Mouse (Mus musculus) left cerebral cortex, postnatal 10 days (tissue): ENCODE measurements around the gene Ppp1r35. TPM values are rescaled to one million over a fixed set of nuclear protein-coding genes. Genes with fewer than 3 reads are reported as not detected.
"Not testable (repeated sequence)": the region's sequence is repeated elsewhere in the genome, so short reads cannot be mapped to it uniquely, and the experiment has no call there.

Experiments
- DNase-seq, 2 experiments: peaks; one replicate each; pipeline ENCODE4 v3.0.0; 2021 to 2022; ENCODE audit warnings: low spot score in 2 of 2, mixed read lengths in 1 of 2; ENCODE audit errors: extremely low spot score in 1 of 2
- intact Hi-C: fragments of 180-260 bp; cut with DNase I; formaldehyde crosslinking; loops from one replicate; pipeline ENCODE4 v1.15.1; 2025
- total RNA-seq, 2 experiments: library from RNA; stranded (reverse); gene quantifications; 2 replicates each; pipeline ENCODE4 v1.2.3; 2021

The Ppp1r35 gene
- total RNA-seq, 2 experiments from 2014 or later: 28.0 to 28.7 TPM

DNA sequence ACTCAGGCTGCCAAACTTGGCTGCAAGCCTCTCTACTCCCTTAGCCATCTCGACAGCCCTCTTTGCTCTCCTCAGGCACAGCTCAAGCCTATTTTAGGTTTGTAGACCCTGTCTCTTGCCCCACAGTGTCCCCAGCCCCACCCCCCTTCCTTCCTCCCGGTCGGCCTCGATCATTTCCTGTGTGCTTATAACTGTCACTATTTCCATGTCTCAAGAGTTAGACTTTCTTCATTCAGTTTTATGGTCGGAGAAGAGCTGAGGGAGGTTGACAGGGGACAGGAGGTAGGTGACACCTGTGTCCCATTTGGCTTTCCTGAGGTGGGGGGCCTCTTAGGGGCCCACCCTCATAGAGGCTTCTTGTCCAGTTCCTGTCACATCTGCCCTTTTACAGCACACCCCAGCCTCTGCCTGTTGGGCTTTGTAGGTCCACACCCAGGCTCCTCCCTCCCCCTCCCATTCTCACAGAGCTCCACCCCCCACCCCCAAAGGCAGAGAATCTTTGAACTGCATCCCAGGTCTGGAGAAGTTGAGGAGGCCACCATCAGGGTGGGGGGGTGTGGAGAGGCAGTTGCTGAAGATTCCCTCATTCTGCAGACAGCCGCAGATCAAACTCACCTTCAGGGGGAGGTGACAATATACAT, 29.3 kb upstream of the Ppp1r35 start:
- DNase-seq: peak in 1 of 2 experiments; percentile 42
- intact Hi-C loops: no loop called here

DNA sequence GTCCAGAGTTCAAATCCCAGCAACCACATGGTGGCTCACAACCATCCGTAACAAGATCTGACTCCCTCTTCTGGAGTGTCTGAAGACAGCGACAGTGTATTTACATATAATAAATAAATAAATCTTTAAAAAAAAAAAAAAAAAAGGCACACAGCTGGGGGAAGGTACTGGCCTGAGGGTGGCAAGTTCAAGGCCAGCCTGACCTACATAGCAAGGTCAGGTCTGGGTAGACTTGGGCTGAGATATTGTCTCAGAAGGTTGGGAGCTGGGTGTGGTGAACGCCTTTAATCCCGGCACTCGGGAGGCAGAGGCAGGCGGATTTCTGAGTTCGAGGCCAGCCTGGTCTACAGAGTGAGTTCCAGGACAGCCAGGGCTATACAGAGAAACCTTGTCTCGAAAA, 28.4 kb upstream of the Ppp1r35 start:
- intact Hi-C loops, DNase-seq: not testable (repeated sequence)

DNA sequence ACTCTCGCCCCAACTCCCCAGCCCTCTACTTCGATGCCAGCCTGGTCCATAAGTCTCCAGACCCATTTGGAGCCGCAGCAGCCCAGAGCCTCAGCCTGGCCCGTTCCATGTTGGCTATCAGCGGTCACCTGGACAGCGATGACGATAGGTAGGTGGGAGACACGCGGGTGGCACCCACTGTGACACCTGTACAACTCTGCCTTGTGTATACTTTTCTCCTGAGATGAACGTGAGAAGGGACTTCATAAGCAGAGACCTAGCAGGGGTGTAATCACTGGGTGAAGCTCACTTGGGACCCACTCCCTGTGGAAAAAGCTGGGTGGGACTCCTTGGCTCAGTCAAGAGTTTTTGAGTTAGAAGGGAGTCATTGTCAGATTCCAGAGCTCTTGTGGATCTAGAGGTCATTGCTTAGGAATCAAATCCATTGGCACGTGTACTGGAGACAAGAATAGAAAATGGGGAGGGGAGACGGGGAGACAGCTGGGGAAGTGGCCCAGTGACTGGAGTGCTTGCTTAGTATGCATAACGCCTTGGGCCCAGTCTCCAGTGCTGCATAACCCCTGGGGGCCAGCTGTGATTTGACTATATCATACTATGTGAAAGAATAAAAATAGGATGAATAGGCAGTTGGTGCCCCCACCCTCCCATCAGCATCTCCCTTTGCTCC, 27.3 kb upstream of the Ppp1r35 start:
- no peak for DNase-seq
- intact Hi-C loops: no loop called here

DNA sequence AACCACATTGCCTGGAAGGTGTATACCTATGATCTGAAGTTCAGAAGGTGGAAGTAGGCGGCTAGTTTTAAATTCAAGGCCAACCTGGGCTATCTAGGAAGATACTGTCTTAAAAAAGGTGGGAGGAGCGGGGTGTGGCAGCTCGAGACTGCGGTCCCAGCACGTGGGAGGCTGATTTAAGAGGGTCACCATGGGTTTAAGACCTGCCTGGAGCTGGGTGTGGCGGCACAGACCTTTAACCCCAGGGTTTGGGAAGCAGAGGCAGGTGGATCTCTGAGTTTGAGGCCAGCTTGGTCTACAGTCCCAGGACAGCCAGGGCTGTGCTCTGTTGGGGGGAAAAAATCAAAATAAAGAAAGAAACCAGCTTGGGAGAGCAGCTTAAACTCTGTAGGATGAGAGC, 26.7 kb upstream of the Ppp1r35 start:
- intact Hi-C loops: no loop called here
- no peak for DNase-seq

DNA sequence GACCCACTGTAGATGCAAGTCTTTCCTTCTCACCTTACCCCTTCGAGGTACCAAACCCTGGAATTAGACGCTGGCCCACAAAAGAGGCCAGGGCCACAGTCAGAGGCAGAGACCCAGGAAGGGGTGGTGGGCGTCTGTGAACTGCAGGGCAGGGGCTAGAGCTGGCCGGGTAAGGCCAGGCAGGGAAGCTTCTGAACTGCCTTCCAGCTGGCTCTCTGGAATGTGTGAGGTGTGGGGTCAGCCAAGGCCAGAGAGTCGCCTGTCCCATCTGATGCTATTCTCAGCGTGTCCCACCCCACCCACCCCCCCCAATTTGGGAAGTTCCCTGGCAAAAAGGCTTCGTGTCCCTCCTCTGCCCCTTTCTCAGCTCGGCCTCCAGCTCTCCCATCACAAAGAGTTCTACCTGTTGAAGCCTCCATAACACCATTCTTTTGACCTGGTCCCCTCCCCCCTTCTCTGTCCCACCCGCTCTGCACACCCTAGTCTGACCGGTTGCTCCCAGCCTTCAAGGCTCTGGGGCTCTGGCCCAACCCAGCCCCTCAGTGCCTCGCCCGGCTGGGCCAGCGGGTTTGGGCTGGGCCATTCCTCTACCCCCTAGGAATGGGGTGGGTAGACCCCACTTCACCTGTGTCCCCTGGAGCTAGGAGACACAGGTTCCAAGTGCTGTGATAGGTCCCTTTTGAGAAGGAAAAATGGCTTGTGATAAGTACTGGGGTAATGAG, 25.4 kb upstream of the Ppp1r35 start:
- intact Hi-C loops: no loop called here
- DNase-seq: no peak

DNA sequence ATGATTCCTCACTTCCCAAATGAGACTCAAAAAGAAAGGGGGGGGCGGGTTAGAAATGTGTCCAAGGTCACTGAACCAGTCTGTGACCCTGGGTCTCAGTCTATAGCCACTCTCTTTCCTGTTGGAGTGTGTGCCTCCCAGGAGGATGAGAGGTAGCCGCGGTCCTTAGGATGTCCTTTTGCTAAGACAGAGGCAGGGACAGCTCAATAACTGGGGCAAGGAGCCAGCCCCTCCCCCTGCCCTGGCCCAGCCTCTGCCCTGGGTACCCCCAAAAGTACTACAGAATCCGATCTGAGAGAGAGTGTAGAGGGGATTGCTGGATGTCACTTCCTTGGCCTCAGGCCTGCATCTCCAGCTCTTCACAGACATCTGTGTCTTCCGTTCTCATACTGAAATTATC, 23.2 kb upstream of the Ppp1r35 start:
- intact Hi-C loops: no loop called here
- no peak for DNase-seq

DNA sequence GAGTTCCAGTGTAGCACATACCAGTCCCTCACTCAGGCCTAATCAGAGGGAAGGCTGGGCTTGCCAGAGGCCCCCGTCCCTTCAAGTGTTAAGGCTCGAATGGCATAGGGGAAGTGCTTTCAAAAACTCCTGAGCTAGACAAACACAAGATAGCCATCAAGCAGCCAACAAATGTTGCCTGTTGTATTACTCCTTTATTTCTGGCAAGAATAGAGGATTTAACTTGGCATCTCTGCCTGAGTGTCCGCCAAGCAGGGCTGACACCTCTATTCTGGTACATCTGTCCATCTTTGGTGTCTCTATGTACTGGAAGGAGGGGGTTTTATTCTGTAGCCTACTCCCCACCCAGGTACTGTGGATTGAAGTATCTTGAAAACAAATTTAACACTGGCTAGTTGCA, 22.5 kb upstream of the Ppp1r35 start:
- intact Hi-C loops: loop anchor here (2.0 kb wide), 1 partner anchor 99 kb away; no protein-coding TSS in a partner anchor

DNA sequence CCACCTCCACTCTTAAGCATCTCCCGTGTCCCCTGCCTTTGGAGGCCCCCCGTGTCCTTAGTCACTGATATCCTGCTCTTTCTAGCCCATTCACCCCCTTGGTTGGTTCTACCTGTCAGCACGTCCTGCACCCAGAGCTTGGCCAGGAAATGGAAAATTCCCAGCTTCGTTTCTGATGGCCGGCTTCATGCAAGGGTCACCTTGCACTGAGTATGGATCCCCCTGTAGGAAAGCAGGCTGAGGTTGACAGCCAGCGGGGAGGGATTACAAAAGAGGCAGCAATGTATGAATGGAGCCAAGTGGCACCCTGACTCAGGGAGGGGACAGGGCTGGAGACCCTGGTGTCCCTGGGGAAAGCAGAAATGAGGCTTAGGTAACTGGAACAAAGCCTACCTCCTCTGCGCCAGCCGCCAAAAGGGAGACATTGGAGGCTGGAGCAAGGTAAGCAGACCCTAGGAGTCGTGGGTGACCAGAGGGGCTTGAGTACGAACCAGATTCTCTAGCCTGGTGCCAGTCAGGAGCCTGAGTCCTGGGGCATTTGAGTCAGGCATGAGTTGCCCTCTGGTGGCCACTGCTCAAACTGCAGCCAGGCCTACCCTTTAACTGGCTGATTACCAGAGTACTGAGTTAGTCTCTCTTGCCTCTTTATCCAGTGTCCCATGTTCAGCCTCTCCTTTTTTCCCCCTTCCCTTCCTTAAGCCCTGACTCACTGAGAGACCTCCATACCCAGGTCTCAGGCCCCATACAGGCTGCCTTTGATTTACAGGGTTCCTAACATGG, 21.6 kb upstream of the Ppp1r35 start:
- intact Hi-C loops: loop anchor here (2.0 kb wide), 1 partner anchor 100 kb away; no protein-coding TSS in a partner anchor
- peak; percentile 82 to 88 for DNase-seq

More for the DNA sequence above, 22.5 kb upstream of the Ppp1r35 start:
- DNase-seq: no peak

DNA sequence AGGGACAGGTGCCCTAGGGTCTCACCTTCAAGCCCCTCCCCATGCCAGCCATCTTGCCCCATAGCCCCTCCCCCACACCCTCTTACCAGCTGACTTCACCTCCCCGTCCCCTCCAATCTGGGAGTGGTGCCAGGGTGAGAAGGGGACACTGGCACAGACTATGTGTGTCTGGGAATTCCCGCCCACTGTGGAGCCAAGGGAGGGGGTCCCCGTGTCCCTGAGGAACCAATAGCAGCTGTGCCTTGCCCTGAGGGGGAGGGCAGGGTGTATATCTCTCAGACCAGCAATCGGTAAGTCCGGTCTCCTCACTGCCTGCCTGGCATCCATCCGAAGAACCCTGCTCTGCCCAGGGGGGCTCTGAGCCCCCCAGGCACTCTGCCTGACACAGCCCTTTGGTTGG, 20.8 kb upstream of the Ppp1r35 start:
- DNase-seq: peak; percentile 89 to 91
- intact Hi-C loops: loop anchor here (2.0 kb wide), 1 partner anchor 101 kb away; no protein-coding TSS in a partner anchor

DNA sequence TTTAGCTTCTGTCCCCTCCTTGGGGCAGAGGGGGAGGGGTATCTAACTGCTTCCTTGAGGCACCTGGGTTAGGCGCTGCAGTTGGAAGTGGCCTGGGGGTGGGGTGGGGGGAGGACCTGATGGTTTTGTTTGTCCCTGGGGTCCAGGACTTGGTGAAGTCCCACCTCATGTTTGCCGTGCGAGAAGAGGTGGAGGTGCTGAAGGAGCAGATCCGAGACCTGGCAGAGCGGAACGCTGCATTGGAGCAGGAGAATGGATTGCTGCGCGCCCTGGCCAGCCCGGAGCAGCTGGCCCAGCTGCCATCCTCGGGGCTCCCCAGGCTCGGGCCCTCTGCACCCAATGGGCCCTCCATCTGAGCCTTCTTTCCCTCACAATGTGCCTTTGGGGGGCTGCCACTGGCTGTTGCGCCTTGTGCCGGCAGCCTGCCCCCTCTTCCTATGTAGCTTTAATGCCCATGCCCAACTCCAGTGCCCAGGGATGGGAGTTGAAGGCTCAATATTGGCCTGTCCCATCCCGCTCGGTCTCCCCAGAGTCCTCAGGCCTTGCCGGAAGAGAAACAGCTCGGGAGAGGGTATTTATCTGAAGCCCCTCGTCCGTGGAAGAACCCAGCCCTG, 19.6 kb upstream of the Ppp1r35 start:
- intact Hi-C loops: no loop called here

DNA sequence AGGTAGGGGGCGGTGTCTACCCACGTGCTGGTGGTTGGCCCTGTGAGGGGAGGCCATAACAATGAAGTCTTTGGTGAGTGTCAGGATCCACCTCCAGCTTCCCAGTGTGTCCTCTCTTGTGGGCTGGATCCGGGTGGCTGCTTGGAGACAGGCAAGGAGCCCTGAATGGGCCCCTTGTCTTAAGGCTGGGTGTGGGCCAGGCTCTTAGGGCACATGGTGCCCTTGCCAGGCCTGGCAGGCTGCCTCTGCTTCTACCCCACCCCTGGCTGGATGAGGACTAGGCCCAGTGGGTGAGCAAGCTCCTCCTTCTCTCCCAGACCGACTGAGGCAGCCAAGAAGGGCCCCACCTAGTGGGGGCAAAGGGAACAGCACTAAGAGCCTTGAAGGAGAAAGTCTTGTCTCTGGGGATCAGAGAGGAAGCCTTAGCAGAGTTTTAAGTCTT, 18.7 kb upstream of the Ppp1r35 start:
- intact Hi-C loops: no loop called here
- peak; percentile 87 to 91 for DNase-seq

More for the DNA sequence above, 19.6 kb upstream of the Ppp1r35 start:
- no peak for DNase-seq

DNA sequence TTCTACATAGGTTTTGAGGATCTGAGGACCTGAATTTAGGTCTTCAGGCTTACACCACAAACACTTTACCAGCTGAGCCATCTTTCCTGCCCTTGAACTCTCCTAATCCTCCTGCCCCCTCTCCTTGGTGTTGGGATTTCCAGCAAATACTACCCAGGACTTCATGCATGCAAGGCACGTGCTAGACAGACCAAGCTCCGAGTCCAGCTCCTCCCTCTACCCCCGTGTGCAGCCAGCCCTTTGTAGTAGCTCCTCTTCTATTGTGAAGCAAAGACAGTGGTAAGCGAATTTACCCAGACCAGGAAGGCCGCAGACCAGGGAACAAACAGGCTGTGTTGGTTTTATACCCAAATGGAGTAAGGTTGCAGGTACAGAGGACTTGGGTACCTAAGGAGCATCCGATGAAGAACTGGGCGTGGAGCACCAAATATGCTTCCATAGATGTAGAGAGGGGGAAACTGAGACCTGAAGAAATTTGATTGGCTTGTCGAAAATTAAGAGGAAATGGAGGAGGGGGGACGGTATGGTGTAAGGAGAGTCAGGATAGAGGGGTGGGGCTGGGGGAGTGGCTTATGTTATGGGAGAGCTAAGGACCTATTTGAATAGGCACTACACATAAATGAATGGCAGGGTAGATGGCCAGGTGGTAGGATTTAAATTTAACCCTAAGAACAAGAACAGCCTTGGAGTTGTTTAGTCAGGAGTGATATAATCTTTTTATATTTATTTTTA, 13.9 kb upstream of the Ppp1r35 start:
- intact Hi-C loops: no loop called here
- no peak for DNase-seq

DNA sequence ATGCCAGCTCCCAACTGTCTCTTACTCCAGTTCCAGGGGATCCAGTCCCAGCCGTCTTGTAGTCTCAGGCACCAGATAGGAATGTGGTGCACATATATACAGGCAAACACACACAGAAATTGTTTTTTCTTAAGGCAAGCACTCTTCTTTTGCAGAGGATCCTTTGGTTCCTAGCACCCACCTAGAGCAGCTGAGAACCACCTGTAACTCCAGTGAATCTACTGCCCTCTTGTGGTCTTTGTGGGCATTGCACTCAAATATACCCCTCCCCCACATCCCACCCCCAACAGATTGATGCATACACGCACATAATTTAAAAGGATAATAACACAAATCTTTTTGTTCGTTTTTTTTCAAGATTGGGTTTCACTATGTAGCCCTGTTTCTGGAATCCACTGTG, 12.4 kb upstream of the Ppp1r35 start:
- intact Hi-C loops: no loop called here
- DNase-seq: no peak

DNA sequence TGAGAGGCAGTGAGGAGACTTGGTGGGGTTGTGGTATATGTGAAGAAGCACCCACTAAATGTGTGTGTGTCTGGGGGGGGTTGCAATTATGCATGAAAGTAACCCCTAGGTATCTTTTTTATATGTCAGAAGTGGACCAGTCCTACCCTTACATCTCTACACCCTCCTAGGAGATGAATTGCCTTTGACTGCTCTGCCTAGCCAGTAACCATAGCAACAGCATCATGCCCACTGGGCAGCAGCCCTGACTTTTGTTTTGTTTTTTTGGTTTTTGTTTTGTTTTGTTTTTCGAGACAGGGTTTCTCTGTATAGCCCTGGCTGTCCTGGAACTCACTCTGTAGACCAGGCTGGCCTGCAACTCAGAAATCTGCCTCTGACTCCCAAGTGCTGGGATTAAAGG, 10.2 kb upstream of the Ppp1r35 start:
- intact Hi-C loops: no loop called here
- no peak for DNase-seq

DNA sequence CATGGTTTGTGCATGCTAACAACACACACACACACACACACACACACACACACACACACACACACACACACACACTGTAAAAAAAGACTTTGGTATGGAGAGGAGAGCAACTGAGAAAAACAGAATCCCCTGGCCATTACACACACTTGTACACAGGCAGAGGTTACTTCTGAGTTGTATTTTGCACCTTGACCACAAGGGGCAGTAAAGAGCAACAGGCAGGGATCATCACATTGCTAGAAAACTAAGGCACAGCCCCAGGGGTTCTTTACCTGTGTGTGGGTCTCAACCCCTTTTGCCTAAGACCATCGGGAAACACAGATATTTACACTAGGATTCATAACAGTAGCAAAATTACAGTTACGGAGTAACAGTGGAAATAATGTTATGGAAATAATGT, 7.9 kb upstream of the Ppp1r35 start:
- intact Hi-C loops: no loop called here
- no peak for DNase-seq

DNA sequence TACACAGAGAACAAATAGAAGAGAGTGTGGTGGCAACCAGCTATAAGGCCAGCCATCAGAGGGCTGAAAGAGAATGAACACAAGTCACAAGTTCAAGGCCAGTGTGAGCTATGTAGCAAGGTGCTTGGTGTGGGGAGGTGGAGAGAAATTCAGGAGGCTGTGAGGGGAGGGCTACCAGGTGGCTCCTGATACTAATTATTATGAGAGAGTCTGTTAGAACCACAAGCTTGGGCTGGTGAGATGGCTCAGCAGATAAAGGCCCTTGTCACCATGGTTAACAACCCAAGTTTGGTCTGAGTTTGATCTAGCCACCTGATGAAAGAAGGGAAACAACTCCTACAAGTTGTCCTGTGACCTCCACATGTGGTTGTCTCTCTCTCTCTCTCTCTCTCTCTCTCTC, 5.9 kb upstream of the Ppp1r35 start:
- intact Hi-C loops: no loop called here
- DNase-seq: no peak

DNA sequence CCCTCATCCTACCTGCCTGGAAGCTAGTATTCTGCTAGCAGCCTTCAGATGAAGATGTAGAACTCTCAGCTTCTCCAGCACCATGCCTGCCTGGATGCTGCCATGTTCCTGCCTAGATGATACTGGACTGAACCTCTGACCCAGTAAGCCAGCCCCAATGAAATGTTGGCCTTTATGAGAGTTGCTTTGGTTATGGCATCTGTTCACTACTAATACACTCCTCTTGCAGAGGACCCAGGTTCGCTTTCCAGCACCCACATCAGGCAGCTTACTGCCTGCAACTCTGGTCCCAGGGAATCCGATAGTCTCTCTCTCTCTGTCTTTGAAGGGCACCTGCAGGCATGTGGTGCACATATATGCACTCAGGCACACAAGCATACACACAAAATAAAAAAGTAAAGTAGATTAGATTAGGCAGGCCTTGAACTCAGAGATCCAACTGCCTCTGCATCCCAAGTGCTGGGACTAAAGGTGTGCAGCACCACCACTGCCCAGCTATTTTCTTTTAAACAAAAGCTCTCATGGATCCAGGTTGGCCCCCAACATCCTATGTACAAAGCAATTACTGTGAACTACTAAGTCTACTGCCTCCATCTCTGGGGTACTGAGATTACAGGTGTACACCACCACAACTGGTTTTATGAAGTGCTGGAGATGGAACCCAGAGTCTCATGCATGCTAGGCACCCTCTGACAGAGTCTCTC, 2.9 kb upstream of the Ppp1r35 start:
- DNase-seq: no peak
- intact Hi-C loops: no loop called here
